Mouse (Mus musculus) thymus, adult 2 months (tissue): ENCODE measurements around the gene Pfkfb2.

ENCODE experiments used
- CTCF ChIP-seq: fragments of 200-500 bp; IDR thresholded peaks from 2 replicates; pipeline ENCODE4 v1.5.1; 2012; ENCODE audit warnings: mild to moderate bottlenecking, control low read depth, low read length, moderate library complexity, borderline replicate concordance; ENCODE audit not compliant: control insufficient read depth, poor library complexity, insufficient read depth; ENCODE audit errors: extremely low read depth
- POLR2A ChIP-seq: fragments of 200-500 bp; IDR thresholded peaks from 2 replicates; pipeline ENCODE4 v1.6.1; 2012; ENCODE audit warnings: mild to moderate bottlenecking, low read length, control low read depth, moderate library complexity; ENCODE audit not compliant: control insufficient read depth, poor library complexity, insufficient read depth; ENCODE audit errors: extremely low read depth

- TF ChIP-seq POLR2A (no peak), CTCF (no peak)
Measured at GRCm38 (mm10) chr1:130699937-130700633, 29.0 kb downstream of the Pfkfb2 start.
